Mouse (Mus musculus): Measurements from ENCODE around the gene Gsx1.

- TF ChIP-seq GABPA (IDR thresholded peaks at IDR 0.05; ENCODE audit: insufficient replicate concordance, low read depth, low read length) = no peak
- TF ChIP-seq POLR2A (IDR thresholded peaks at IDR 0.05; ENCODE audit: low read depth, low read length) = no peak
- TF ChIP-seq CTCF (conservative IDR thresholded peaks at IDR 0.05 in 1 of 2, IDR thresholded peaks at IDR 0.05 in 1 of 2; ENCODE audit: low read depth in 2 of 2, low read length in 2 of 2) = peak in 1 of 2 experiments; percentile 45; a peak in 2 of 4 replicates
- no peak for TF ChIP-seq JUN (IDR thresholded peaks at IDR 0.05; ENCODE audit: insufficient read depth, low read depth, low read length)
- peak; percentile 37; the same call in 1 of the 2 replicates for TF ChIP-seq TCF12 (IDR thresholded peaks at IDR 0.05; ENCODE audit: low read depth, low read length)
- TF ChIP-seq EP300 (IDR thresholded peaks at IDR 0.05; ENCODE audit: low read length) = no peak
- TF ChIP-seq MAFK (IDR thresholded peaks at IDR 0.05; ENCODE audit: insufficient replicate concordance, low read length) = no peak
- peak; percentile 93 for TF ChIP-seq UBTF (IDR thresholded peaks at IDR 0.05; ENCODE audit: low read depth, low read length)
These were observed 2.5 kb upstream of the Gsx1 start for GRCm38 (mm10) chr5:147186001-147186431.
